Mouse (Mus musculus) gastrocnemius, postnatal 14 days (tissue): ENCODE results near the gene Stxbp1. TPM values are rescaled to one million over a fixed set of nuclear protein-coding genes. Genes with fewer than 3 reads are reported as not detected.

Experiments
- DNase-seq: peaks from one replicate; pipeline ENCODE4 v3.0.0; 2021; ENCODE audit warnings: mixed read lengths
- intact Hi-C: fragments of 180-260 bp; cut with DNase I; formaldehyde crosslinking; loops from one replicate; pipeline ENCODE4 v1.15.1; 2025; ENCODE audit warnings: low total_unique reads
- total RNA-seq, 2 experiments: library from RNA; stranded (reverse); gene quantifications; 2 replicates each; pipeline ENCODE4 v1.2.3; 2021

The Stxbp1 gene
- total RNA-seq, 2 experiments from 2014 or later, result 7.2 to 10.6 TPM

DNA sequence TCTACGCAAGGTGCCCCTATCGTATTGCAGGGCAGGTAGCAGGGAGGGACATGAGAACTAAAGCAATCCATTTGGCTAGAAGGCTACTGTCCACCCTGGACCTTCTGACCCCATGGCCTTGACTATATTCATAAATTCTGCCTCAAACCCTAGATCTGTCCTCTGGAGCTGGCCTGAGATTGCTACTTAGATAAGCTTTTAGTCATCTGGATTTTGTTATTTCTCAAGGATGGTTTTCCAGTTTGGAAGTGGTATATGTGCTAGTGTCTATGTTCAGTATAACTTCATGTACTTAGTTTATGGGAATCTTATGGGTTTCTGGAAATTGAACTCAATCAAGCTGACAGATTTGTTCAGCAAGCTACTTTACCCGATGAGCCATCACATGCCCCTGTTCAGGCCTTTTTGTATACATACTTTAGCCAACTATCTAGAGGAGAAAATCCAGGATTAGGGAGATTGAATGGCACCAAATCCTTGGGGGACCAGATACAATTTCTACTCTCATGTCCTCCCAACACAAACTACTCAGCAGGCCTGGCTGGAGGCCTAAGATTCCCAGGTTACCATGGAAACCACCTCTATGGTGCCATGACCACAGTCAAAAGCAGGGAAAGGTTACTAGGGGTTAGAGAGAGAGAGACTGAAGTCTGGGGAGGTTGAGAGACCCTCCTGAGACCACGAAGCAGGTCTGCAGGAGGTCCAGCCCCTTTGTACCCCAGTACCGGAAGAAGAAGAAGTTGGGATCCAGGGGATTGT, 77.5 kb downstream of the Stxbp1 start:
- no peak for DNase-seq
- intact Hi-C loops, result no loop called here

DNA sequence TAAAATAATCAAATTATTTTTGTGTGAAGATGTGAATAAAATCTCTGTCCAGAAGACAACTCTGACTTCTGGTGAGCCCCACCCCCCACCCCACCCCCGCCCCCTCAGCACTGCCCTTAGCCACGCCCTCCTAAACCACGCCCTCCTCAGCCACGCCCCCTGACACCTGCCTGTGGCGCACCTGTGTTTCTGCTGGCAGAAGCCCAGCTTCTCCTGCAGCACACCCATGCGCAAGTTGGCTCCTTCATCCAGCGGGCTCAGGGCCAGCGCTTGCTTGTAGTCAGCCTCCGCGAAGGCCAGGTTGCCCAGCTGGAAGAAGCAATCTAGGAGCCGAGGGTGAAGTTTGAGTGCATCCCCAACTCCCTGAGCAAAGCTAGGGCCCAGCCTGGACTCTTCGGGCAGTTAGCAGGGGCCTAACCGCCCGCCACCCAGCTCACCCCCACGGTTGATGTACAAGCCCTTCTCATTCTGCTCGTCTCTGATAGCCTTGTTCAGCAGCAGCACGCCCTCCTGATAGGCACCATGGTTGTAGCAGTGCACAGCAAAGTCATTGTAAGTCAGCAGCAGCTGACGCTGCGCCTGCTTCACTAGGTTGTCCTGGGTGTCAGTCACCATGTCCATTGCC, 78.3 kb downstream of the Stxbp1 start:
- intact Hi-C loops, result no loop called here
- DNase-seq, result no peak

DNA sequence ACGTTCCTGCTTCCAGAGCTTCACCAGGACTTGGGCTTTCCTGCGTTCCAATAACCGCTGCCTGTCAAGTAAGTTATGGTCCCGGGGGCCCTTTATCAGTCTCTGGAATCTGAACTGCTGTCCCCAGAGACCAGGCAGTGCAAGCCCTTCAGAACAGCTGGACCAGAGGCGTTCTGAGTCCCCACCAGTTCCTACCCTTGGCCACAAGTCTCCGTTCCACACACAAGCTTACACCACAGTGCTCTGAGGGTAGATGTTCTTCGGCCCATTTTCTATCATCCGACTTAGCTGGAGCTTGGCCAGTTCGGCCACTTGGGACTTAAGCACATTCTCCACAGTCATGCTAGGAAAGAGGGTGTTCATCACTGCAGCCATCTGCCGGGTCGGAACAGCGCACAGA, 79.8 kb downstream of the Stxbp1 start:
- intact Hi-C loops, result no loop called here
- no peak for DNase-seq

DNA sequence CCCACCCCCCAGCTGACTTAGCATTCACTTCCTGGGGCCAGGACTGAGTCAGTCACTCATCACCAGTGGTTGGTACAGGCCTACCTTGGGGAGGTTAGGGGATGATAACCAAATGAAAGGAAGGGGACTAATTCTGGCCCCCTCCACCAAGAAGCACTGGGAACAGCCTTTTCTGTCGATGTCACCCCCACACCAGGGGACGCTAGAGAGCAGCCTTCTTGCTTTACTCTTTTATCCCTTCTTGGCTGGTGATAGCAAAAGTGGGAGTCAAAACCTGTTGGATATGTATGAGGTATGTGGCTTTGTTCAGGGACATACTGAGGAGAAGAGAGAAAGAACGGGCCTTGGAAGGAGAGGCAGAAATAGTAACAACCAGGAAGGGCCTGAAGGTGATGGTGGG, 83.7 kb downstream of the Stxbp1 start:
- DNase-seq, result no peak
- intact Hi-C loops, result no loop called here

DNA sequence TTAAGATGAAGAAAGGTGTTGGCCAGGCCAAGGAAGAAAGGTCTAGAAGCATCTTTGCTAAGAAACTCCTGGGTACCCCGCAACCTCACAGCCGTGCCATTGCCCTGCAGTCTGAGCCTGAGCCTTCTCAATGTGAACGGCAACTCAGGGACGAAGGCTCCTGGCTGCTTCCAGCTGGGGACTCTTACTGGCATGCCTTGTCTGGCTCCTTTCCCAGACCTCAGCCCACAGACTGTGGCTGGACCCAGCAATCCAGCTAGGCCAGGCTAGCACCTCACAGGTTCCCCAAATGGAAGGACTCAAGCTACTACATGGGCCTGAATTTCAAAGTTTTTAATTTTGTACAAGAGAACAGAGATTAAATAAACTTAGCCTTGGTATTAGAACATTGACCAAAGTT, 85.2 kb downstream of the Stxbp1 start:
- DNase-seq, result no peak
- intact Hi-C loops, result no loop called here

DNA sequence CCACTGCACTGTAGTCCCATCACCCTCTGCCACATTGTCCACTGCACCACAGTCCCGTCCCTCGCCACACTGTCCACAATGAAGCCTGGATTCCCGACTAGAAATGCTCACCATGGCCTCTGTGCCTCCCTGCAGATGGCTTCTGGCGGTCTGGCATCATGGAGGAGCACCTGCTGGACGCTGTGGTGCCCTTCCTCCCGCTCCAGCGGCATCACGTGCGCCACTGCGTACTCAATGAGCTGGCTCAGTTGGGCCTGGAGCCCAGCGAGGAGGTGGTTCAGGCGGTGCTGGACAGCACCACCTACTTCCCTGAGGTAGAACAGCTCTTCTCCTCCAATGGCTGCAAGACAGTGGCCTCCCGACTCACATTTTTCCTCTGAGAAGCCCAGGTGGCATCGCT, 85.7 kb downstream of the Stxbp1 start:
- intact Hi-C loops, result no loop called here
- no peak for DNase-seq

DNA sequence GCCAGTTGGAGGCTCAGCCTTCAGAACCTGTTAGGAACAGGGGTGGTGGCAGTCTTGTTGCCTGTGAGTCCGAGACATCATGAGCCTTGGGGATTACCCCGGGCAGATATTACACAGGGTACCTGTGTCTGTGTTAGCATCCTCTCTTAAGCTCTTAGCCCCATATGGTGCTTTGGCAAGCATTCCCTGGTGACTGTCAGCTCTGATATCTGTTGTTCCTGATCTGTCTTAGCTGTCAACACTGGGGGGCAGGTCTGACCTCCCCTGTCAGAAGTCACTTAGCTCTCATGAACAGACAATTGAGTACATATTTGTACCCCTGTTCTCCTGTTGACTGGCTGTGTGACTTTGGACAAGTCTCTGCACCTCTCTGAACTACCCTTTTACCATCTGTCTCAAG, 88.0 kb downstream of the Stxbp1 start:
- intact Hi-C loops, result no loop called here
- no peak for DNase-seq

DNA sequence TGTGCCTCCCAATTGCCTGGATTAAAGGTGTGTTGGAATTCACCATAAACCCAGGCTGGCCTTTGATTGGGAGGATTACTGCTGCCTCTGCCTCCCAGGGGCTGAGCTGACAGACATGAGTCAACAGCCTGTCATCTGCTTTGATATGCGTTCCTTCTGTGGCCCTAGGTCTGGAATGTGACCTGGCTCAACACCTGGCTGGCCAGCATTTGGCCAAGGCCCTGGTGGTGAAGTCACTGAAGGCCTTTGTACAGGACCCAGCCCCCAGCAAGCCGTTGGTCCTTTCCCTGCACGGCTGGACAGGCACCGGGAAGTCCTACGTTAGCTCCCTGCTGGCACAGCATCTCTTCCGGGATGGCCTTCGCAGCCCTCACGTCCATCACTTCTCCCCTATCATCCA, 88.5 kb downstream of the Stxbp1 start:
- intact Hi-C loops, result no loop called here
- no peak for DNase-seq

DNA sequence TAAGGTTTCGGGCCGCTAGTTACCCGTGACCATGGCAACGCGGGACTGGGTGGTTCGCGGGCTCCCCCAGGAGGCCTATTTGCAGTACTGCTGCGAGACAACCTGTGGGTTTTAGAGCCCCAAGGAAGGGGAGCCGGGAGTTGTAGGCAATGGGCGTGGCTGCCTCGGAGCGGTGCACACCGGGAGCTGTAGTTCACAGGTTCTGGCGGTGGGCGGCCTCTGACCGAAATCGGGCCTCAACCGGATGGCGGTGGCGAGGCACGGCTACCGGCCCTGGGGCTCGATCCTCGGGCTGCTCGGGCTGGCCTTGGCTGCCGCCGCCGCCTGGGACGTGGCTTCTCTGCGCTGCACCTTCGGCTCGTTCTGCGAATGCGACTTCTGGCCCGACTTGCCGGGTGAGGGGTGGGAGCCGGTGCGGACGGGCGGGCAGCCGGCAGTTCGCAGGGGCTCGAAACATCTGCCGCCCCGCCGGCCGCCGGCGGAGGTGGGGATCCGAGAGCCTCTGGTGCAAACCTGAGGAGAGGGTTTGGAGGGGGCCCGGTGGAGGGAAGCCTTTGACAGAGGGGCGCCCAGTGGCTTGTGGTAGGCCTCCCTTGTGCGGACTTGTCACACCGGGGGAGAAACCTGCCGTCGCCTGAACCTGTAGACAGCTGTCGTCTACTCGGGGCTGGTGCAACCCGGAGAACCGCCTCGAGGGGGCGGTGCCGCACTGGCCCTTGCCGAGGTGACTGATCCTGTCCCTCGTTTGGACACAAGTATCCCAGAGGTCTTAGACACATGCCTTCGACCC, 89.8 kb downstream of the Stxbp1 start, which contains the start of gene Tor2a:
Tor2a (plus strand) TSS at position 179 of the 790 bp plus-strand sequence.
- peak; percentile 98 for DNase-seq
- intact Hi-C loops, result no loop called here

DNA sequence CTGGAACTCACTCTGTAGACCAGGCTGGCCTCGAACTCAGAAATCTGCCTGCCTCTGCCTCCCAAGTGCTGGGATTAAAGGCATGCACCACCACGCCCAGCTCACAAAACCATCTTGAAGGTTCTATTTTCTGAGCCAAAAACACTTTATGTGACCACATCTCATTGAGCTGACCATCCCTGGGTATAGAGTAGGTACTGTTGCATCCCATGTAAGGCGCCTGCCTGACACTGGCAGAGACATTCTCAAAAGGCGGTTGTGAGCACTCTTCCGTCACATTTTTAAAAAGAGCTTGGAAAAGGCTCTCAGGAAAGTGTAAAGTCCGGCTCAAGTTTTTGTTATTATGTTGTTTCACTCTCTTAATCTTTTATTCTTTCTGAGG, 90.4 kb downstream of the Stxbp1 start:
- intact Hi-C loops, result no loop called here
- no peak for DNase-seq

DNA sequence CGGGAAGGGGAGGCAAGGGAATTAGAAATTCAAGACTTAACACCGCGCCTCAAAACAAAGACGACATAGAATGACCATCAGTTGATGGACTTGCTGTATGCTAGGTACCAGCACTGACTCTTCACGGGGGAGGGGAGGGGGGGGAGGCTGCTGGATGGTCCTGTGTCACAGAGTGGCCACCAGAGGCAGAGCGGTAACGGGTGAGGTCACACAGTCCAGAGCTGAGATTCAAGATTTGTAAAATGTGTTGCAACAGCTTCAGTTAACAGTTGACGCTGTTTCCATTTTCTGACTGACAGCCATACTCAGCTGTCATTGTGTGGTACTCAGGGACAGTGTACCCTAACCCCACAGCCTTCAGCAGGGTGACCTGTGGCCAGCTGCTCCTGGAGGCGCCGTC, 94.9 kb downstream of the Stxbp1 start:
- intact Hi-C loops, result no loop called here
- DNase-seq, result no peak

DNA sequence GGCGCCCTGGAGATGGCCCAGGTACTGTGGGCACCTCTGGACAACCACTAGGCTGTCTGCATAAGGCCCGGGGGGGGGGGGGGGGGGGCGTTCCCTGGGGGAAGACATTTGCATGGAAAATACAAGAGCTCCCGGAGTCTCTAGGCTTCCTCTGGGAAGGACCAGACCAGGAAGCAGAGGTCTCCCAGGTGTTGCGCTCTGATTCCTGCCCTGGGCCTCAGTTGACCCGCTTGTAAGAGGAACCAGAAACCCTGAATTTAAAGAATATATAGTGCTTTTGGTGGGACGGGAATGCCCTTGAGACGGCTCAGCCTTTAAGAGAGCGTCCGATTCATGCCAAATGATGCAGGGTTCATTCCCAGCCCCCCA, 95.4 kb downstream of the Stxbp1 start:
- DNase-seq, result no peak
- intact Hi-C loops, result no loop called here

DNA sequence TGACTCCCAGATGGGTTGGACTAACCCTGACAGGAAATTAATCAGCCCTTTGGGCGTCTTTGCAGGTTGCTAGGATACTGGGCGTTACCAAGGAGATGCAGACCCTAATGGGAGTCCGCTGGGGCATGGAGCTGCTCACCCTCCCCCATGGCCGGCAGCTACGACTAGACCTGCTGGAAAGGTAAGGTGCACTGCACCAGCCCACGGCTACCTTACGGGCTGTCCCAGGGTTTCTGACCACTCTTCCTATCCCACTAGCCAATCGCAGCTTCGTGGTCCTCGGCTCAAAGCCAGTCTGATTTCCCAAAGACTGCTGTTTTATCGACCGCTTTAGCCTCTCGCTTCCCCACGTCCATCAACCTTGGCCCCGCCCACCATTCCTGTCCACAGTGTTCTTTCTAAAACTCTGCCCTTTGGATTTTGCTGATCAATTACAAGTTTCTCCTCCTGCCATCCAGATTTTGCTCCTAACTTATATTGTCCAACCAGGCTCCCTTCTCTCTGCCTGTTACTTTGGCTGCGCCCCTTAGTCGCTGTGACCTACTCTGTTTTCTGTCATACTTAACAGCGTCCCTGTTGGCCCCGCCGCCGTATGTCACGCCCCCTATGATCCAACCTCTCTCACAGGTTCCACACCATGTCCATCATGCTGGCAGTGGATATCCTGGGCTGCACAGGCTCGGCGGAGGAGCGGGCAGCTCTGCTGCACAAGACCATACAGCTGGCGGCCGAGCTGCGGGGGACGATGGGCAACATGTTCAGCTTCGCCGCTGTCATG, 96.0 kb downstream of the Stxbp1 start:
- DNase-seq, result no peak
- intact Hi-C loops, result no loop called here

DNA sequence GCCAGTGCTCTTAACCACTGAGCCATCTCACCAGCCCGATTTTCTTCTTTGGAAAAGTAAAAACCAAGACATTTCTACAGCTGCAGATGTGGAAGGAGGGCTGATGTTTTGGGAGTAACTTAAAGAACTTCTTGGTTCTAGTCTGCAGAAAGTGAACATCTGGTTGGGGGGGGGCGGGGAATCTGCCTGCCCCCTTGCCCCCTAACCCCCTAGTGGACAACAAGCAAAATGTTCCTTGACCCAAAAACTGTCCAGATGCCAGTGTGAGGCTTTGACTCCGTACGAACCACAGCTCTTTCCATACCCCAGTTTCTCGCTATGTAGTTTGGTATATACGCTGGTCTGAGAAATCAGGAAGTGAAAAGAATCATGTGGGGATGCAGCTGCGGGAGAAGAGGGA, 96.8 kb downstream of the Stxbp1 start:
- intact Hi-C loops, result no loop called here
- no peak for DNase-seq

DNA sequence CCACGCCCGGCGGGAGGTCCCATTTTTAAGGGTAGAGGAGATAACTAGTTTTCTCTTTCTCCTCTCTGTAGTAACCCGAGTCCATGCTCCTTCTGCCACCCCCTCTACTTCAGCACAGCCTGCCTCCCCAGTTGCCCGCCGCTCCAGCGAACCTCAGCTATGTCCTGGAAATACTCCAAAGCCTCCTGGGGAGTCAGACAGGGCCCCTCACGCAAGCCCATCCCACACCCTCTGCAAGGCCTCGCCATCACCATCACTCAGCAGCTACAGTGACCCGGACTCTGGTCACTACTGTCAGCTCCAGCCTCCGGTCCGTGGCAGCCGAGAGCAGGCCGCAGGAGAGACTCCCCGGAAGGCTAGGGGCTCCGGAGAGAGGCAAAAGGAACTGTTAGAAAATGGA, 98.0 kb downstream of the Stxbp1 start:
- DNase-seq, result no peak
- intact Hi-C loops, result no loop called here

DNA sequence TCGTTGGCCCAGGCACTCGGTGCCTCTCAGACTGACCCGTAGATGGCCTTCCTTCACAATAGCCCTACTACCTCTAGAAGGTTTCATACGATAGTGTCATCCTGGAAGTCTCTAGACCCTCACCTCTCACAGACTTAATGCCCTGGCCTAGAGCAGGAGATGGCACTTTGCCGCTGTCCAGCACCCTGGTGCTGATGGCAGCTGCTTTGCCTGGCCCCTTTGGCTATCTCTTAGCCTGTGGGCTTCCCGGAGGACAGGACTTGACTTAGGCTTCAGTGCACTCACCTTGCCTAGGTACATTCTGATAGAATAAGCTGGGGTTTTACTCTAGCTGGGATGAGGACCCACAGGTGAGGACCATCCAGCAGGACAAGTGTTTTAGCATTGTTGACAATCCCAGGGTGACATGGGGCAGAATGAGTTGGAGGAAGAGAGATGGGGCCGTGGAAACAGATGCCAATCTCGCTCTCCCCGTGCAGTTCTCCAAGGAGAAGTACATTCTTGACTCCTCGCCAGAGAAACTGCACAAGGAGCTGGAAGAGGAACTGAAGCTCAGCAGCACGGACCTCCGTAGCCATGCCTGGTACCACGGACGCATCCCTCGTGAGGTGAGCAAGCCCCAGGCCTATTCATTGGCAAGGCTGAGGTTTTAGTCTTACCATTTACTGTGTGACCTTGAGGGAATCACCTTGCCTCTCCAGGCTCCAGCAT, 102.6 kb downstream of the Stxbp1 start:
- intact Hi-C loops, result no loop called here
- DNase-seq, result no peak

DNA sequence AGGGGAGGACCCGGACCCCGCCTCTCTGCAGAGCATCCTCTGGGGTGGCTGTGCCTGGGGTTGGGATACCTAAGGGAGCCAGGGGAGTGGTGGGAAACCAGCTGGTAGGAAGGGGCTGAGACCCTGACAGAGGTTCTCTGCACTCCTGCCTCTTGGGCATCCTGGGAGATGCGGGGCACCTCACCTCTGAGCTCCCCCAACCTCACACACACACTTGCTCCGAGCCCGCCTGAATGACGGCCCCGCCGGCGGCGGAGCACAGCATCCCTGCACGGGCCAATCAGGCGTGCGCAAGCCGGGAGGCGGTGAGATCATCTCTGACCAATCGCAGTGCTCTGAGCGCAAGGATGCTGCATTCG, 104.9 kb downstream of the Stxbp1 start:
- no peak for DNase-seq
- intact Hi-C loops, result no loop called here

DNA sequence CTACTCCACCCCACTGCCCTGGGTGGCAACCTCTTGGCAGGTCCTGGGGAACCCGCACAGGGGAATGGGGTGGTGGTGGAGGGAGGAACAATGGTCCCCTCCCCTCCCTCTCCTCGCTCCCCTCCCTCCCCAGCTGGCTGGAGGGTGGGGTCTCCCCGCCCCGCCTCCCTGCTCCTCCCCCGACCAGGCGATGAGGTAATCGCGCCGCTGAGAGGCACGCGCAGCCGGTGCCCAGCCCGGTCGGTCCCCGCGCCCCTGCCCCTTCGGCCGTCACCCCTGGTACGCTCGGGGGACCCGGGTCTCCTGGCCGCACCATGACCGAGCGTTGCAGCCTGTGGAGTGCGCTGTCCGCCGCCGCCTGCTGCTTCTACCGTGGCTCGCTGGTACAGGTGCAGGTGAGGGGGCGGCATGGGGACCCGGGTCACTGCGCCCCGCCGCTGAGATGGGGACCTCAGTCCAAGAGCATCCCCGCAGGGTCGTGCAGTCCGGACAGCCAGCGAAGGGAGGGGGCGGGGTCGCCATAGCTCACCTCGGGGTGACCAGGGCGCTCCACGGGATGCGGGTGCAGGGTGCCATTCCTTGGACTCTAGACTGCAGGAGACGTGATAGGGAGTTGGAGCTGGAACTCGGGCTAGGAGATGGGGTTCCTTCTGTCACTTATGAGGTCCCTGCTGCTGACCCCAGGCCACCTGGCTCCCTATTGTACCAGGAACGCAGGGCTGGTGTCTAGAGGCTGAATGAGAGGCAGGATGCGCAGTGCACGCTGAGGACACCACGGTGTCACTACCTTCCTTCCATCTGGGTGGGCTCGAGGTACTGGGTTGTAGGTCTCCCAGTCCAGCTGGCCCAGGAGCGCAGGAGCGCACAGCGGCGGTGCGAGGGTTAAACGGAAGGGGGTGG, 105.5 kb downstream of the Stxbp1 start:
- DNase-seq, result peak; percentile 48
- intact Hi-C loops, result no loop called here

DNA sequence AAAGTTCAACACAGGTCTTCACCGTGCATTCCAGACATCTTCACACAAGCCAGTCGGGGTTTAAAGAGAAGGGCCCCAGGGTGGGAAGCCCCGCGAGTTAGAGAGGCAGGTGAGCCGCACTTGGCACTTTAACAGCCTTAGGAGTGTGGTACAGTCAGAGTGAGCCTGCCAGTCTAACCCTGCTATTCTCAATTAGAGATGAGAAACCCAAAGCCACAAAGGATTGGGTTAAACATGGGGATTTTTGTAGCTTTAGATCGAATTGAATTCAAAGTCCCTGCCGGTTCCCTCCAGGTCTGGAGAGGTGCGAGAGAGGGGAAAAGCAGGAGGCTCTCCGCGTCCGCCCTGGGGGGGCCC, 106.2 kb downstream of the Stxbp1 start, which contains the start of gene 6330409D20Rik:
6330409D20Rik (minus strand) TSS at position 101 of the 357 bp plus-strand sequence.
- DNase-seq, result no peak
- intact Hi-C loops, result no loop called here
